Mouse (Mus musculus) lung, postnatal 0 days (tissue): ENCODE measurements around the gene Zfp316. TPM values are rescaled to one million over a fixed set of nuclear protein-coding genes. Genes with fewer than 3 reads are reported as not detected.

ENCODE experiments used
- ATAC-seq: fragments of 200-750 bp; cut with Nextera tagmentation; 2 replicates; pipeline ENCODE4 v1.8.0; 2017; ENCODE audit warnings: moderate library complexity
- DNase-seq: peaks from one replicate; pipeline ENCODE4 v3.0.0-alpha.2; 2016; ENCODE audit warnings: low spot score
- H3K27ac ChIP-seq: fragments of 300-500 bp; sonication (generic); 2 replicates; pipeline ENCODE4 v1.5.1; 2014; ENCODE audit warnings: antibody characterized with exemption, mild to moderate bottlenecking, low read length, mixed read lengths
- H3K27me3 ChIP-seq: fragments of 300-500 bp; sonication (generic); replicated peaks from 2 replicates; pipeline ENCODE4 v1.6.1; 2014; ENCODE audit warnings: low read length, mixed read lengths; ENCODE audit not compliant: insufficient read depth
- H3K36me3 ChIP-seq: fragments of 300-500 bp; sonication (generic); 2 replicates; pipeline ENCODE4 v1.6.1; 2014; ENCODE audit warnings: low read length, mixed read lengths; ENCODE audit not compliant: insufficient read depth
- H3K4me1 ChIP-seq: fragments of 300-500 bp; sonication (generic); 2 replicates; pipeline ENCODE4 v1.6.1; 2014; ENCODE audit warnings: antibody characterized with exemption, low read depth, low read length, mixed read lengths; ENCODE audit not compliant: insufficient read depth
- H3K4me2 ChIP-seq: fragments of 300-500 bp; sonication (generic); replicated peaks from 2 replicates; pipeline ENCODE4 v1.6.1; 2014; ENCODE audit warnings: low read depth, mild to moderate bottlenecking, low read length, moderate library complexity, mixed read lengths
- H3K4me3 ChIP-seq: fragments of 300-500 bp; sonication (generic); 2 replicates; pipeline ENCODE4 v1.5.1; 2014; ENCODE audit warnings: low read depth, low read length
- H3K9ac ChIP-seq: fragments of 300-500 bp; sonication (generic); replicated peaks from 2 replicates; pipeline ENCODE4 v1.6.1; 2014; ENCODE audit warnings: low read depth, mild to moderate bottlenecking
- H3K9me3 ChIP-seq: fragments of 300-500 bp; sonication (generic); 2 replicates; pipeline ENCODE4 v1.6.1; 2016; ENCODE audit warnings: low read length, mixed read lengths
- CTCF ChIP-seq: IDR thresholded peaks from 2 replicates; pipeline ENCODE4 v1.5.1; 2016; ENCODE audit warnings: antibody characterized with exemption, mild to moderate bottlenecking
- EP300 ChIP-seq: IDR thresholded peaks from 2 replicates; pipeline ENCODE4 v1.6.1; 2016; ENCODE audit warnings: antibody characterized with exemption, mild to moderate bottlenecking, control low read depth
- WGBS: fragments of 180-500 bp; shearing (Covaris S2); extraction: QIAGEN DNeasy Blood & Tissue Kit; methylation state at CpG from one replicate; pipeline ENCODE4 v1.1.7; 2014; 5-methylcytosine and 5-hydroxymethylcytosine counted together
- polyA plus RNA-seq: library from polyadenylated mRNA; unstranded; fragments of >200 nt; fragmentation: Nextera tagmentation; extraction: Ambion mirVana; gene quantifications from 2 replicates; pipeline ENCODE4 v1.2.1, GENCODE M21; 2015

Gene Zfp316
- polyA plus RNA-seq, 1 experiment from 2014 or later = 1.4 TPM

DNA sequence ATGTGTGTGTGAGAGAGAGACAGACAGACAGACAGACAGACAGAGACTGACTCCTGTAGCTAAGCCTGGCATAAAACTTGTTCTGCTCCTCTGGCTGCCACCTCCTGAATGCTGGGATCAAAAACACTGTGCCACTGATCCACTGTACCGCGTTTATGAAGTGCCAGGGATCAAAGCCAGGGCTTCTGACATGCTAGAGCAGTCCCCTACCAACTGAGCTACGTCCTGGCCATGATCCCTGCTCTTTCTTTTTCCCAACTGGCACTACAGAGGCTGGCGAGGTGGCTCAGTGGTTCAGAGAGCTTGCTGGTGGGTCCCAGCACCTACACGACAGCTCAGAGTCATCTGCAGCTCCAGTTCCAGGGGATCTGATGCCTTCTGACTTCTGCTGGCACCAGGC is 5.9 kb upstream of the Zfp316 start:
- Histone ChIP-seq H3K27ac (no peak overlapping the region), H3K4me2 (no peak overlapping the region), H3K9me3 (no peaks in the 10 kb centered on the region), H3K4me3 (no peak overlapping the region), H3K4me1 (no peaks in the 10 kb centered on the region), H3K27me3 (no peaks in the 10 kb centered on the region), H3K9ac (no peak overlapping the region), H3K36me3 (no peaks in the 10 kb centered on the region)
- DNase-seq (no peak), ATAC-seq (no peak)
- TF ChIP-seq CTCF (no peak), EP300 (no peak)
- 53% methylated on average over 5 of the region's 5 CpGs for WGBS

DNA sequence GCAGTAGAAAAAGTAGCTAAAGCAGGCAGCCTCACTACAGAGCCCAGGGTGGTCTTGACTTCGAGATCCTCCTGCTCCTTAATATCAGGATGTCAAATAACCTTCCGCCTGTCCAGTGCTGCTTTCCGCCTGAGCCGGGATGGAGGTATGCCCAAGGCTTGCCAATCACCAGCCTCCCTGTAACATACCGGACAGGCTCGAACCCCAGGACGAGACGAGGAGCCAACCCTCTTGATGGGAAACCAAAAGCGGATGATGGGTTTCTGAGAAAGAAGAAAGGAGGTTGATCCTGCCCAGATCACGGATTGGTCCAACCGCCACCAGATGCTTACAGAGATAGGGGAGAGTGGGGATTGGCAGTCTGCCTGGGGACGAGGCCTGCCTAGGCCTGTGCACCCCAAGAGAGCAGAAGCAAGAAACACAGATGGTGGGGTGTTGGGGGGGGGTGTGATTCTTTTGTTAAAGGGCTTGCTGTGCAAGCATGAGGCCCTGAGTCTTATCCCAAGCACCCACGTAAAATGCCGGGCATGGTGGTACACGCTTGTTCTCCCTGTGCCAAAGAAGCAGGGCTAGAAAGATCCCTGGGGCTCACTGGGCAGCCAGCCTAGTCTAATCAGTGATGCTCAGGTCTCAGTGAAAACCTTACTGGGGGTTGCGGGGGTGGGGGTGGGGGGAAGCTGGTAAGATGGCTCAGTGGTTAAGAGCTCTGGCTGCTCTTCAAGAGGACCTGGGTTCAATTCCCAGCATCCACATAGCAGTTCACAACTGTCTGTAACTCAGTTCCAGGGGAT is 2.9 kb upstream of the Zfp316 start:
- no peak for ATAC-seq

DNA sequence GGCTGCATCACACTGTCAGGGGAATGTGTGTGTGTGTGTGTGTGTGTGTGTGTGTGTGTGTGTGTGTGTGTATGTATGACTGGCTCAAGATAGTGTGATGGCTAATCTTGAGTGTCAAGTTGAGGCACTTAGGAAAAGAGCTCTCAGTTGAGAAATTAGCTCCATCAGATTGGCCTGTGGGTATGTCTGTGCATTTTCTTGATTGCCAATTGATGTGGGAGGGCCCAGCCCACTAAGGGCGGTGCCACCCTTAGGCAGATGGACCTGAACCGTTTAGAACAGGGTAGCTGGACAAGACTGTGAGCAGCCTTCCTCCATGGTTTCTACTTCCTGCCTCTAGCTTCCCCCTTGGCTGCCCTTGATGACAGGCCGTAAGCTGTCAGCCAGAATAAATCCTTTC is 2.3 kb upstream of the Zfp316 start:
- H3K9me3 ChIP-seq = no peaks in the 10 kb centered on the region
- H3K27me3 ChIP-seq = no peaks in the 10 kb centered on the region
- TF ChIP-seq CTCF (no peak), EP300 (no peak)
- no peaks in the 10 kb centered on the region for H3K4me1 ChIP-seq
- no peak overlapping the region for H3K27ac ChIP-seq
- 61% methylated on average over 3 of the region's 3 CpGs for WGBS
- no peak overlapping the region for H3K9ac ChIP-seq
- ATAC-seq (no peak), DNase-seq (no peak)
- H3K4me3 ChIP-seq = no peak overlapping the region
- H3K4me2 ChIP-seq = no peak overlapping the region
- H3K36me3 ChIP-seq = no peaks in the 10 kb centered on the region

More for the DNA sequence above, 2.9 kb upstream of the Zfp316 start:
- Histone ChIP-seq H3K36me3 (no peaks in the 10 kb centered on the region), H3K4me2 (no peak overlapping the region), H3K9ac (no peak overlapping the region), H3K9me3 (no peaks in the 10 kb centered on the region), H3K27me3 (no peaks in the 10 kb centered on the region), H3K4me3 (no peak overlapping the region), H3K4me1 (no peaks in the 10 kb centered on the region), H3K27ac (no peak overlapping the region)
- 89% methylated on average over 16 of the region's 16 CpGs for WGBS
- TF ChIP-seq EP300 (no peak), CTCF (no peak)
- DNase-seq = no peak

DNA sequence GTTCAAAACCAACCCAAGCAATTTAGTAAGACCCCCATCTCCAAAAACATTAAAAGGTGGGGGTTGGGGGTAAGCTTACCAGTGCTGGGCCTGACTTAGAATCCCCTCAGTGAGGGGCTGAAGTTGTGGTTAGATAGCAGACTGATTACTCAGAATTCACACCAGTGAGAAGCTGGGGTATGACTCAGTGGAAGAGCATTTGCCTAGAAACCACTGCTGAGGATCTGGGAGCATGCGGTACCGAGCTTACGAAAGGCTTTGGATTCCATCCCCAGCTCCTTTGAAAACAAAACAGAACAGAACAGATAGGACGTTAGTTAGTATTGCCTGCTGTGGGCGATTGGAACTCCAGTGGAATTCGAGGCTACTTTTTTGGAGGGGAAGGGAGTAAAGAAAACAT is 1.8 kb upstream of the Zfp316 start:
- Histone ChIP-seq H3K27ac (no peak overlapping the region), H3K4me3 (no peak overlapping the region)
- ATAC-seq = no peak

DNA sequence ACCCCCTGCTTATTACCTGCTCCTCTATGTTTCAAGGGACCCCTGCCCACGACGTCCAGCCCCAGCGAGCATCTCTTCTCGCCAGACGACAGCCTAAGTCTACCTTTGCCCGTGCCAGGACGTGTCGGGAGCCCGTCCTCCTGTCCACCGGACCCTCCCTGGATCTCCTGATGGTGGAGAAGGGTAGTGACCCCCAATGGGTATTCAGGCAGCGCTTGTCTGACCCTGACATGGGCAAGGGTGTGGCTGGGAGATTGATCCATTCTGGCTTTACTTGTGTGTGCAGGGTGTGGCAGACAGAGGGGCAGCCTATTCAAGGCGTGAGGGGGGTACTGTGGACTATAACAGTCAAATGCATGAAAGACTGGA is 313 bp upstream of the Zfp316 start:
- no peak overlapping the region for H3K27ac ChIP-seq
- H3K4me2 ChIP-seq = peak overlapping the region; percentile 94
- ATAC-seq = peak; percentile 7; the same call in 1 of the 2 replicates
- H3K27me3 ChIP-seq = no peaks in the 10 kb centered on the region
- TF ChIP-seq CTCF (0 out of 2 replicates have a peak, but pooled peaks have one; percentile 1), EP300 (no peak)
- WGBS = 3% methylated on average over 12 of the region's 12 CpGs
- no peaks in the 10 kb centered on the region for H3K36me3 ChIP-seq
- DNase-seq = no peak
- H3K4me1 ChIP-seq = no peaks in the 10 kb centered on the region
- peak overlapping the region; percentile 88 for H3K4me3 ChIP-seq
- no peaks in the 10 kb centered on the region for H3K9me3 ChIP-seq
- peak overlapping the region; percentile 52 for H3K9ac ChIP-seq

More for the DNA sequence above, 1.8 kb upstream of the Zfp316 start:
- WGBS = 80% methylated on average over 6 of the region's 6 CpGs
- no peaks in the 10 kb centered on the region for H3K36me3 ChIP-seq
- no peak overlapping the region for H3K9ac ChIP-seq
- no peaks in the 10 kb centered on the region for H3K9me3 ChIP-seq
- no peak overlapping the region for H3K4me2 ChIP-seq
- H3K4me1 ChIP-seq = no peaks in the 10 kb centered on the region
- TF ChIP-seq EP300 (no peak), CTCF (no peak)
- no peaks in the 10 kb centered on the region for H3K27me3 ChIP-seq
- DNase-seq = no peak

DNA sequence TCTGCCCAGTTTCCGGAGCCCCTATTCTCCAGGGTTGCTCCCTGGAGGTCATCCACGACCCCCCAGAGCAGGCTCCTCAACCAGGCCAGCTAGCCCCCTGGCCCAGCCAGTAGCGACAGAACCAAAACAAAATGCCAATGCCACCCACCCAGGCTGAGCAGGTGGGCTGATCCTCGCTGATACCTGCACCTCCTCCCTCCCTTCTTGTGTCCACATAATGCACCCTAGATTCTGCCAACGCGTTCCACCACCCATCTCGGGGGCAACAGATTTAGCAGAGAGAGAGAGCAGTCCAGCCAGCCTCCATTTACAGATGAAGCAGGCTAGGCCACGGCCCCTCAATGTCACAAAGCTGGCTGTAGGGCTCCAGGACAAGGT is 848 bp downstream of the Zfp316 start:
- Histone ChIP-seq H3K9me3 (no peaks in the 10 kb centered on the region), H3K27me3 (no peaks in the 10 kb centered on the region), H3K36me3 (no peaks in the 10 kb centered on the region), H3K4me2 (peak overlapping the region; percentile 94), H3K4me3 (peak overlapping the region; percentile 88), H3K27ac (no peak overlapping the region), H3K9ac (peak overlapping the region; percentile 52), H3K4me1 (no peaks in the 10 kb centered on the region)
- no peak for TF ChIP-seq EP300
- no peak for TF ChIP-seq CTCF
- WGBS = 24% methylated on average over 8 of the region's 8 CpGs
- ATAC-seq (no peak), DNase-seq (no peak)
